Mouse (Mus musculus) CD4-positive, CD25-positive, alpha-beta regulatory T cell, adult 2 months (primary cell): ENCODE data around the gene Olfr988.
"Not testable (repeated sequence)": the region's sequence is repeated elsewhere in the genome, so short reads cannot be mapped to it uniquely, and the experiment has no call there.

Experiments
- DNase-seq: peaks from one replicate; pipeline ENCODE4 v3.0.0-alpha.2; 2012; ENCODE audit warnings: low read depth, low spot score

Olfr988 gene

GRCm38 (mm10) chr2:85363127-85363526 is at the start of gene Olfr988:
TSS of gene Olfr988 (minus strand) at chr2:85363227.
- not testable (repeated sequence) for DNase-seq

GRCm38 (mm10) chr2:85409369-85409768 is 46.3 kb upstream of the Olfr988 start, which contains the start of gene Olfr992:
TSS of gene Olfr992 (minus strand) at chr2:85409469.
- no peak for DNase-seq

- DNase-seq: no peak
Observed at GRCm38 (mm10) chr2:85339972-85340371, 23.1 kb downstream of the Olfr988 start.

GRCm38 (mm10) chr2:85339215-85339614 is 23.8 kb downstream of the Olfr988 start, which contains the start of gene Olfr987:
TSS of gene Olfr987 (minus strand) at chr2:85339315.
- not testable (repeated sequence) for DNase-seq

GRCm38 (mm10) chr2:85319106-85319505 is 43.9 kb downstream of the Olfr988 start:
- DNase-seq: no peak
